Mouse (Mus musculus) heart, adult 2 months (tissue): ENCODE measurements around the gene Cd79a. TPM values are rescaled to one million over a fixed set of nuclear protein-coding genes. Genes with fewer than 3 reads are reported as not detected.

Experiments
- DNase-seq, 2 experiments: peaks; one replicate each; pipeline ENCODE4 v3.0.0; 2021
- H3K27ac ChIP-seq: fragments of 200-600 bp; 2 replicates; pipeline ENCODE4 v1.8.1; 2022
- H3K27me3 ChIP-seq: fragments of 200-500 bp; 2 replicates; pipeline ENCODE4 v1.6.1; 2012; ENCODE audit warnings: mild to moderate bottlenecking, low read length, inconsistent platforms, mixed read lengths; ENCODE audit not compliant: control insufficient read depth, insufficient read depth
- H3K36me3 ChIP-seq: fragments of 200-500 bp; 2 replicates; pipeline ENCODE4 v1.6.1; 2012; ENCODE audit warnings: low read length, inconsistent platforms; ENCODE audit not compliant: control insufficient read depth, insufficient read depth
- H3K4me1 ChIP-seq: fragments of 200-500 bp; 2 replicates; pipeline ENCODE4 v1.6.1; 2011; ENCODE audit warnings: low read length; ENCODE audit not compliant: control insufficient read depth, insufficient read depth
- H3K4me3 ChIP-seq: fragments of 200-600 bp; 2 replicates; pipeline ENCODE4 v1.8.1; 2022
- H3K79me2 ChIP-seq: fragments of 200-500 bp; replicated peaks from 2 replicates; pipeline ENCODE4 v1.6.1; 2012; ENCODE audit warnings: mild to moderate bottlenecking, inconsistent platforms, low read length, moderate library complexity, mixed read lengths; ENCODE audit not compliant: control insufficient read depth, insufficient read depth
- H3K9ac ChIP-seq: fragments of 200-500 bp; 2 replicates; pipeline ENCODE4 v1.6.1; 2012; ENCODE audit warnings: low read depth, mild to moderate bottlenecking, control low read depth, inconsistent platforms, low read length, mixed read lengths
- CTCF ChIP-seq: fragments of 200-600 bp; IDR thresholded peaks from 2 replicates; pipeline ENCODE4 v1.8.1; 2022; ENCODE audit warnings: antibody characterized with exemption, mild to moderate bottlenecking, moderate library complexity
- EP300 ChIP-seq: fragments of 200-500 bp; IDR thresholded peaks from 2 replicates; pipeline ENCODE4 v1.6.1; 2011; ENCODE audit warnings: low read depth, low read length, control low read depth; ENCODE audit not compliant: insufficient read depth
- POLR2A ChIP-seq: fragments of 200-500 bp; IDR thresholded peaks from 2 replicates; pipeline ENCODE4 v1.6.1; 2011; ENCODE audit warnings: mild to moderate bottlenecking, low read depth, low read length, control low read depth; ENCODE audit not compliant: insufficient read depth
- WGBS: fragments of 180-500 bp; shearing (Covaris S2); methylation state at CpG from one replicate; pipeline ENCODE4 v1.1.7; 2018; 5-methylcytosine and 5-hydroxymethylcytosine counted together
- intact Hi-C: fragments of 180-260 bp; cut with DNase I; formaldehyde crosslinking; loops from one replicate; pipeline ENCODE4 v1.15.1; 2025
- polyA plus RNA-seq: library from polyadenylated mRNA; depleted of rRNA; stranded (reverse); fragments of >200 nt; gene quantifications from 2 replicates; pipeline ENCODE4 v1.2.3, GENCODE M21; 2012
- total RNA-seq, 2 experiments: library from RNA; stranded (reverse); gene quantifications; 2 replicates each; pipeline ENCODE4 v1.2.3; 2021

Gene Cd79a
- total and polyA plus RNA-seq, 3 experiments = 1.1 to 15.6 (median 1.7) TPM

GRCm38 (mm10) chr7:24883896-24884692, 13.1 kb upstream of the Cd79a start, which contains the start of gene Rps19:
Gene Rps19 (plus strand): TSS chr7:24884371.
- Histone ChIP-seq H3K36me3 (peaks cover 11% of the 10 kb centered on the region), H3K4me3 (peak within 1 kb of the TSS; percentile 99), H3K9ac (peak within 1 kb of the TSS; percentile 84), H3K4me1 (peaks cover 4% of the 10 kb centered on the region), H3K27ac (peak within 1 kb of the TSS; percentile 96), H3K27me3 (no peaks in the 10 kb centered on the region), H3K79me2 (peaks cover 5% of the 10 kb centered on the region)
- intact Hi-C loops = loop anchor here (1.0 to 10.0 kb wide), 2 partner anchors 20 to 351 kb away; partner anchors contain the start of gene Gsk3a
- TF ChIP-seq CTCF = peak; percentile 84
- TF ChIP-seq POLR2A = peak; percentile 92
- peak; percentile 48 for TF ChIP-seq EP300
- peak; percentile 98 to 99 for DNase-seq
- WGBS = under 1% methylated on average over 57 of the region's 57 CpGs

GRCm38 (mm10) chr7:24884693-24885291, 12.4 kb upstream of the Cd79a start:
- TF ChIP-seq POLR2A = no peak; the same call in 1 of the 2 replicates
- no peak for TF ChIP-seq CTCF
- TF ChIP-seq EP300 = no peak
- WGBS = under 1% methylated on average over 47 of the region's 47 CpGs
- Histone ChIP-seq H3K4me1 (peaks cover 4% of the 10 kb centered on the region), H3K9ac (peak overlapping the region; percentile 84), H3K4me3 (peak overlapping the region; percentile 99), H3K79me2 (peaks cover 5% of the 10 kb centered on the region), H3K27ac (peak overlapping the region; percentile 96), H3K27me3 (no peaks in the 10 kb centered on the region), H3K36me3 (peaks cover 11% of the 10 kb centered on the region)
- intact Hi-C loops = loop anchor here (1.0 to 10.0 kb wide), 4 partner anchors 20 to 567 kb away; partner anchors contain the start of genes Gsk3a and Zfp94
- DNase-seq = no peak

GRCm38 (mm10) chr7:24885468-24886307, 11.5 kb upstream of the Cd79a start:
- DNase-seq = no peak
- Histone ChIP-seq H3K27ac (peak overlapping the region; percentile 96; the same call in 1 of the 2 replicates), H3K79me2 (peaks cover 5% of the 10 kb centered on the region), H3K36me3 (peaks cover 11% of the 10 kb centered on the region), H3K9ac (peak overlapping the region; percentile 41), H3K27me3 (no peaks in the 10 kb centered on the region), H3K4me3 (peak overlapping the region; percentile 99), H3K4me1 (peaks cover 4% of the 10 kb centered on the region)
- no peak for TF ChIP-seq CTCF
- TF ChIP-seq POLR2A = no peak
- no peak for TF ChIP-seq EP300
- WGBS = 24% methylated on average over 12 of the region's 12 CpGs
- intact Hi-C loops = loop anchor here (5.0 to 10.0 kb wide), 3 partner anchors 192 to 568 kb away; partner anchors contain the start of genes Gsk3a and Zfp94

GRCm38 (mm10) chr7:24886308-24886633, 10.9 kb upstream of the Cd79a start:
- intact Hi-C loops = loop anchor here (5.0 to 10.0 kb wide), 3 partner anchors 191 to 569 kb away; partner anchors contain the start of genes Gsk3a and Zfp94

GRCm38 (mm10) chr7:24887096-24887495, 10.1 kb upstream of the Cd79a start:
- intact Hi-C loops = loop anchor here (5.0 to 10.0 kb wide), 3 partner anchors 190 to 570 kb away; partner anchors contain the start of genes Gsk3a and Zfp94
- TF ChIP-seq CTCF (no peak), EP300 (no peak), POLR2A (no peak)
- no peaks in the 10 kb centered on the region for H3K27me3 ChIP-seq
- peaks cover 5% of the 10 kb centered on the region for H3K79me2 ChIP-seq
- no peak overlapping the region for H3K27ac ChIP-seq
- DNase-seq = no peak
- H3K36me3 ChIP-seq = peaks cover 11% of the 10 kb centered on the region
- H3K4me3 ChIP-seq = no peak overlapping the region
- peaks cover 4% of the 10 kb centered on the region for H3K4me1 ChIP-seq
- WGBS = 59% methylated on average over 4 of the region's 4 CpGs
- no peak overlapping the region for H3K9ac ChIP-seq

More at GRCm38 (mm10) chr7:24886308-24886633, 10.9 kb upstream of the Cd79a start:
- Histone ChIP-seq H3K27me3 (no peaks in the 10 kb centered on the region), H3K27ac (no peak overlapping the region), H3K4me1 (peaks cover 4% of the 10 kb centered on the region), H3K79me2 (peaks cover 5% of the 10 kb centered on the region), H3K4me3 (no peak overlapping the region), H3K36me3 (peaks cover 11% of the 10 kb centered on the region), H3K9ac (peak overlapping the region; percentile 14; the same call in 1 of the 2 replicates)
- TF ChIP-seq EP300 = no peak
- TF ChIP-seq CTCF = no peak
- no peak for TF ChIP-seq POLR2A
- WGBS = 36% methylated on average over 4 of the region's 4 CpGs
- DNase-seq = no peak
